Mouse (Mus musculus) limb, embryonic 11.5 days (tissue): ENCODE measurements around the gene Rap1a. TPM values are rescaled to one million over a fixed set of nuclear protein-coding genes. Genes with fewer than 3 reads are reported as not detected.
A peak's percentile ranks its signal among the peaks of the same experiment; 100 is the strongest.

Experiments used
- ATAC-seq: fragments of 200-750 bp; cut with Nextera tagmentation; 2 replicates; pipeline ENCODE4 v1.8.0; 2017; ENCODE audit warnings: low read depth; ENCODE audit not compliant: insufficient number of reproducible peaks, low FRiP score, low TSS enrichment
- DNase-seq: peaks from one replicate; pipeline ENCODE4 v3.0.0-alpha.2; 2015; ENCODE audit warnings: low spot score
- H3K27ac ChIP-seq: fragments of 300-500 bp; sonication (generic); replicated peaks from 2 replicates; pipeline ENCODE4 v1.5.1; 2014; ENCODE audit warnings: low read depth, mild to moderate bottlenecking, low read length
- H3K27me3 ChIP-seq: fragments of 300-500 bp; sonication (generic); 2 replicates; pipeline ENCODE4 v1.6.1; 2014; ENCODE audit warnings: mild to moderate bottlenecking, low read length, mixed read lengths; ENCODE audit not compliant: control insufficient read depth, insufficient read depth
- H3K36me3 ChIP-seq: fragments of 300-500 bp; sonication (generic); 2 replicates; pipeline ENCODE4 v1.6.1; 2014; ENCODE audit warnings: mild to moderate bottlenecking, low read length, moderate library complexity, mixed read lengths; ENCODE audit not compliant: control insufficient read depth, insufficient read depth
- H3K4me1 ChIP-seq: fragments of 300-500 bp; sonication (generic); 2 replicates; pipeline ENCODE4 v1.6.1; 2014; ENCODE audit warnings: low read length, mixed read lengths; ENCODE audit not compliant: control insufficient read depth, insufficient read depth
- H3K4me2 ChIP-seq: fragments of 300-500 bp; sonication (generic); 2 replicates; pipeline ENCODE4 v1.6.1; 2014; ENCODE audit warnings: low read depth, mild to moderate bottlenecking, moderate library complexity; ENCODE audit not compliant: severe bottlenecking
- H3K4me3 ChIP-seq: fragments of 300-500 bp; sonication (generic); 2 replicates; pipeline ENCODE4 v1.5.1; 2014; ENCODE audit warnings: low read depth, low read length
- H3K9ac ChIP-seq: fragments of 300-500 bp; sonication (generic); 2 replicates; pipeline ENCODE4 v1.6.1; 2014; ENCODE audit warnings: mild to moderate bottlenecking, low read length
- H3K9me3 ChIP-seq: fragments of 300-500 bp; sonication (generic); 2 replicates; pipeline ENCODE4 v1.6.1; 2016; ENCODE audit warnings: low read length; ENCODE audit not compliant: control insufficient read depth
- WGBS: fragments of 180-500 bp; shearing (Covaris S2); extraction: QIAGEN DNeasy Blood & Tissue Kit; methylation state at CpG from one replicate; pipeline ENCODE4 v1.1.7; 2014; 5-methylcytosine and 5-hydroxymethylcytosine counted together
- polyA plus RNA-seq: library from polyadenylated mRNA; unstranded; fragments of >200 nt; fragmentation: Nextera tagmentation; extraction: Ambion mirVana; gene quantifications from 2 replicates; pipeline ENCODE4 v1.2.1, GENCODE M21; 2014

The Rap1a gene
- polyA plus RNA-seq, 1 experiment from 2014 or later: 78.5 TPM

DNA sequence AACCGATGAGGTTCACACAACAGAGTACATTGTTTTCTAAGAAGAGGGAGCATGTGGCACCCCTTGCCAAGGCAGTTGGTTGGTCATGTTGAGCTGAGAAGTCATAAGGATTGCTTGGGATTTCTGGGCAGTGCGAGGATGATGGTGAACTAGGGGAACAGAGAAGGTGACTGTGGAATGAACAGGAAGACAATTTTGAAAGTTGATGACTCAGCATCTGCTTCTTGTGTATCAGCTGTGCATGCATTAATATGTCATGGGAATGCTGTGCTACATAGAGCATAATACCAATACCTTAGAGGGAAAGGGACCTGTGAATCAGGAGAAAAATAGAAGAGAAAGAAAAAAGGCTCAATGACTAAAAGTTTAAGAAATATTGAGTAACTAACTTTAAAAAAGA, 10.0 kb upstream of the Rap1a start:
- H3K4me3 ChIP-seq: no peak overlapping the region
- H3K27me3 ChIP-seq: no peaks in the 10 kb centered on the region
- DNase-seq (no peak), ATAC-seq (no peak)
- WGBS: 94% methylated on average over 2 of the region's 2 CpGs
- H3K9me3 ChIP-seq: no peaks in the 10 kb centered on the region
- H3K9ac ChIP-seq: no peak overlapping the region
- H3K4me2 ChIP-seq: no peak overlapping the region
- no peak overlapping the region for H3K27ac ChIP-seq
- no peaks in the 10 kb centered on the region for H3K36me3 ChIP-seq
- no peaks in the 10 kb centered on the region for H3K4me1 ChIP-seq

DNA sequence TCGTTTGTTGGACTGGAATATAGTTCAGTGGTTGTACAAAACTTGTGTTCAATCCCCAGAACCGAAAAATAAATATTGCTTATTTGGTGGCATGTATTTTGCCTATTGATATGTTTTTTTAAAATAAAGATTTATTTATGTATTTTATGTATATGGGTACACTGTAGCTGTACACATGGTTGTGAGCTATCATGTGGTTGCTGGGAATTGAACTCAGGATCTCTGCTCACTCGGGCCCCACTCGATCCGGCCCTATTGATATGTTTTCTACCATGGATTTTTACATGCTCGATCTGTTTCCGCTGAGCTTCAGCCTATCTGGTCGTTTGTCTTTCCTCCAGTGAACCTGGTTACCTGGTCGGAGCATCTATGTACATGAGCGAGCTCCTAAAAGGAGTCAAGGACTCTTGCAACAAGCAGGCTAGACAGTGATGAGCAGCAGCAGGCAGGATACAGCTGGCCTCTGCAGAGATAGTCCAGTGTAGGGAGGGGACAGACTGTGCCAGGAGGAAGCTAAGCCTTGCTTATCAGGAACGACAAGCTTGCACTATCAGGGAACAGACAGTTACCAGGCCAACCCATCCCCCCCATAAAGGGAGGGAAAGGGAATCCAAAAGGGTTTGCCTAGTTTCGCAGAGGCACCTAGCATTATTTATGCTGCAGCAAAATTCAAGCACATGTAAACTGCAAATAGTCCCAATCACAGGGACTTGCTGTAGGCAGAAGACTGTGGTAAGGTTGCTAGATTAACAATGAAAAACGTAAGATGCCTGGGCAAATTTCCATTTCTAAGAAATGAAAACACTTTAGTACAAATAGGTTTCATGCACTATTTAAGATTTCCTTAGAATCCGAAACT, 7.3 kb upstream of the Rap1a start:
- whole genome bisulfite sequencing: 75% methylated on average over 14 of the region's 14 CpGs
- Histone ChIP-seq H3K36me3 (no peaks in the 10 kb centered on the region), H3K27ac (no peak overlapping the region), H3K9me3 (no peaks in the 10 kb centered on the region), H3K4me3 (no peak overlapping the region), H3K9ac (no peak overlapping the region), H3K4me1 (no peaks in the 10 kb centered on the region), H3K27me3 (no peaks in the 10 kb centered on the region), H3K4me2 (no peak overlapping the region)
- ATAC-seq (no peak), DNase-seq (no peak)

DNA sequence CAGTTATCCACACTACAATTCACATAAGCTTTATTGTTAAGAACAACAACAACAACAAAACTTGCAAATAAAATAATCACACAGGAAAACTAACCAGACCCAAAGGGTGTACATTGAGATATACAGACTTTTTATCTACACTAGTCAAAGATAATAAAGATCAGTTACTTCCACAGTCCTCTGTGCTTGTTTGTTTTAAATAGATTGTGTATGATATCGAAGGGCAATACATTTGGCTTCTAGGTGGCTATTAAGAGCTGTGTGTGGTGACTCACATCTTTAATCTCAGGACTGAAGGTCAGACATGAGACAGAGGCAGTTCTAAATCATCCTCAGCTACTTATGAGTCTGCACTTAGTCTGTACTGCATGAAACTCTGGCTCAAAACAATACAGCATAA, 6.5 kb upstream of the Rap1a start:
- H3K4me1 ChIP-seq: no peaks in the 10 kb centered on the region
- no peak overlapping the region for H3K9ac ChIP-seq
- 71% methylated on average over 1 of the region's 1 CpGs for WGBS
- H3K27ac ChIP-seq: no peak overlapping the region
- H3K4me3 ChIP-seq: no peak overlapping the region
- no peak for ATAC-seq
- no peak for DNase-seq
- no peak overlapping the region for H3K4me2 ChIP-seq
- no peaks in the 10 kb centered on the region for H3K27me3 ChIP-seq
- no peaks in the 10 kb centered on the region for H3K9me3 ChIP-seq
- H3K36me3 ChIP-seq: no peaks in the 10 kb centered on the region

DNA sequence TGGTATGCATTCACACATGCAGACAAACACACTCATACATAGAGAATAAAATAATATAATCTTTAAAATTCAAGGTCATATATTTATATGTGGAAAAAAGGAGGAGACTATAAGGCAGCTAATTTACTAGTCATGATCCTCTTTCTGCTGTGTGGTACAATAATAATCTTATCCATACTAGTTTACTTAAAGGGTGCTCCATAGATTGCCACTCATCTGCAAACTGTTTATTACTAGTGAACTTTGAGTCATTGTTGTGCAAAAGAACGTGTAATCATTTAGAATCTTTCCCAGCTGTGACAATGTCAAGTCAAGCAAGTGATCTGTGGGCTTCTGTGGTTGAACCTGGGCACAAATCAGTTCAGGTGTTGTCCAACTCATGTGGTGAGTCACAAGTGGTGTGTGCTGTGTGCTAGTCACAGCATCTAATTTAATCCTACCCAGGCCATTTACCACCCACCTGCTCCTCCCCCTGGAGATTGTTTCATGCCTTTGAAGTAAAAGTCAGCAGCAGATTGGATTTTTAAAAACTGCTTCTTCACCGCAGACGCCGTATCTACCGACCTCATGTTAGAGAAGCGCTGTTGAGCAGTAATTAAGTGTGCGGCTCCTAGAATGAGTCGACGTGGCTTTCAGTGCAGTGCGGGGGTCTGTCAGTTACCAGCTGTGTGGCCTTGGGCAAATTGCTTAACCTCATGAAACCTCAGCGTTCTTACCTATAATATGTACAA, 5.5 kb upstream of the Rap1a start:
- 49% methylated on average over 11 of the region's 11 CpGs for WGBS
- no peak for ATAC-seq

DNA sequence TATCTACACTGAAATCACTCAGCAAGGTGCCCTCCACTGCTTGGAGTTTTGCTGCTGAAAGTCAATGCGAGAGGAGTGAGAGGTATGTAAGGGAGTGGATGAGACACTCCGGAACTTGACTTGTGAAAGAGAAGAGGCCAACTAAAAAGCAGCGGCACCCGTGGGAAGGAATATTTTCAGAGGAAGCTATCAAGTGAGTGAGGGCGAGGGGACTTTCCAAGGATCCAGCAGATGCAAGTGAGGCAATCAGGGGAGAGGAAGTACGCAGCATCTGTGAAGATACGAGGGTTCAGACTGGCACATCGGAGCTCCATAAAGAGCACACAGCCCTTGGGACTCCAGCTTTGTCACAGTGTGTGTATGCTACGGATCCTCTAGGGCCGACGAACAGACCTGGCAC, 2.5 kb upstream of the Rap1a start:
- no peaks in the 10 kb centered on the region for H3K27me3 ChIP-seq
- no peak for DNase-seq
- H3K27ac ChIP-seq: no peak overlapping the region
- ATAC-seq: no peak
- H3K36me3 ChIP-seq: no peaks in the 10 kb centered on the region
- no peak overlapping the region for H3K4me3 ChIP-seq
- WGBS: 82% methylated on average over 11 of the region's 11 CpGs
- no peak overlapping the region for H3K9ac ChIP-seq
- peaks cover 8% of the 10 kb centered on the region; the same call in 1 of the 2 replicates for H3K4me1 ChIP-seq
- H3K4me2 ChIP-seq: no peak overlapping the region
- H3K9me3 ChIP-seq: no peaks in the 10 kb centered on the region

More for the DNA sequence above, 5.5 kb upstream of the Rap1a start:
- Histone ChIP-seq H3K9ac (no peak overlapping the region), H3K9me3 (no peaks in the 10 kb centered on the region), H3K27me3 (no peaks in the 10 kb centered on the region), H3K4me1 (no peaks in the 10 kb centered on the region), H3K4me3 (no peak overlapping the region), H3K36me3 (no peaks in the 10 kb centered on the region), H3K27ac (no peak overlapping the region), H3K4me2 (no peak overlapping the region)
- no peak for DNase-seq

DNA sequence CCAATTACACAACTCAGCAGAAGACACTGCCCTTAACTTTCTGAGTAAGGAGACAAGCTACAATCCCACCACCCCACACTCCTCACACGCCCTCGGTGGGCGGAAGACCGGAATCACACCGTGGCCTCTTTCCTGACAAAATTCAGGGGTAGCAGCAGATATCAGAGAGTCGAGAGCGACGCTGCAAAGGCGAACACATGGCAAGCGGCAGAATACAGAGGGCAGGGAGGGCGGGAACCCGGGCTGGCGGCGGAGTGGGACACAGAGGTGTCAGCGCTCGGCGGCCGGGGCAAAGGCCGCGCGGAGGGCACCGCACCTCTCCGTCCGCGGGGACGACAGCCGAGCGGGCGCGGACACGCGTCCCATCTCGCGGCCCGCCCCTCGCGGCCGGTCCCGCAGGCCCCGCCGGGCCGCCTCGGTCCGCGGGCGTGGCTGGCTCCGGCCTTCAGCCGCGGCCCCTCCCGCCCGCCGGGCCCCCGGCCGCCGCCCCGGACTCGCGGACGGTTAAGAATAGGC, 403 bp downstream of the Rap1a start:
- Histone ChIP-seq H3K27me3 (no peaks in the 10 kb centered on the region), H3K9me3 (no peaks in the 10 kb centered on the region), H3K36me3 (no peaks in the 10 kb centered on the region), H3K4me1 (peaks cover 13% of the 10 kb centered on the region; the same call in 1 of the 2 replicates), H3K9ac (peak overlapping the region; percentile 90), H3K27ac (peak overlapping the region; percentile 68; the same call in 1 of the 2 replicates), H3K4me3 (peak overlapping the region; percentile 81), H3K4me2 (peak overlapping the region; percentile 84)
- WGBS: 0% methylated on average over 28 of the region's 59 CpGs
- peak; percentile 62 for DNase-seq
- ATAC-seq: peak; percentile 68

DNA sequence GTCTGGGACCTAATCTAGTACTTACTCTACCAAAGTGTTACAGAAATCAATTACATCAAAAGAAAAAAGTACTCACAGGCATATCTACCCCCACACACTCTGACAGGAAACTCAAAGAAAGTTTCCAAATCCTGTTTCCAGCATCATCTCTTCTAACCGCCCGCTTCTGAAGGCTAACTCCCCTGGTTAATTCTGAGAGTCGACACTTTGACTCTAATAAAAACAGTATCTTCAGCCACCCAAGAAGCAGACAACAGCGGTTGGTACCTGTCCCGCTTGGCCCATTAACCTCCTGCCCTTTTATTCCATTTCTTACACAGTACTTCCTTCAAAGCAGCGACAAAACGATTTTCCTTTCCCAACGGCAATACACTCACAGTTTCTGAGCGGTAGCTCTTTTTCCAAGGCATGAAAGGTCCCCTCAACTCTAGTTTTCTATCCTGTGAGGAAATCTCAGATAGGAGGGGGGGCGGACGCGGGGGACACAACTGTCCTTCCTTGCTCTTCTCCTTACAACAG, 921 bp downstream of the Rap1a start:
- Histone ChIP-seq H3K4me1 (peaks cover 13% of the 10 kb centered on the region; the same call in 1 of the 2 replicates), H3K27ac (0 out of 2 replicates have a peak overlapping the region, but pooled peaks have one; percentile 68), H3K9me3 (no peaks in the 10 kb centered on the region), H3K36me3 (no peaks in the 10 kb centered on the region), H3K27me3 (no peaks in the 10 kb centered on the region), H3K4me2 (peak overlapping the region; percentile 84), H3K4me3 (peak overlapping the region; percentile 81), H3K9ac (peak overlapping the region; percentile 90)
- WGBS: under 1% methylated on average over 12 of the region's 12 CpGs
- DNase-seq (no peak), ATAC-seq (no peak)

DNA sequence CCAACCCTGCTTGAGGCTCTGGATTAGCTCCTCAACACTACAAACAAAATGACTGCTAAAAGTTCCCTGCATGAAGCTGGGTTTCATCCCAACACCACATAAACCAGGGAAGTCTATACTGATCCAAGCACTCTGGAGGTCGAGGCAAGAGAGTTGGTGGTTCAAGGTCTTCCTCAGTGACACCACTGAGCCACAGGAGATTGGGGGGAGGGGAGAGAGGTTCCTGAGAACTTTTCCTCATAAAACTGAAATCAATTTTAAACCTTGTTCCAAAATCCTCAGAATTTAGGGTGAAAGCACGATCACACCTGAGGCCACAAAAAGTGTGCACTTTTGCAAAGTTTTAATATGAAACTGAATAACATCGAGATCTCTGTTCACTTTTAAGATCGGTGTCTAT, 1.8 kb downstream of the Rap1a start:
- no peaks in the 10 kb centered on the region for H3K27me3 ChIP-seq
- H3K4me3 ChIP-seq: no peak overlapping the region
- DNase-seq (no peak), ATAC-seq (no peak)
- H3K9ac ChIP-seq: no peak overlapping the region
- no peak overlapping the region for H3K27ac ChIP-seq
- H3K4me1 ChIP-seq: peaks cover 13% of the 10 kb centered on the region; the same call in 1 of the 2 replicates
- no peak overlapping the region for H3K4me2 ChIP-seq
- WGBS: 73% methylated on average over 4 of the region's 4 CpGs
- no peaks in the 10 kb centered on the region for H3K9me3 ChIP-seq
- no peaks in the 10 kb centered on the region for H3K36me3 ChIP-seq
